22 mouse cellular contexts compared by ENCODE assay signal in the genomic region with DNA sequence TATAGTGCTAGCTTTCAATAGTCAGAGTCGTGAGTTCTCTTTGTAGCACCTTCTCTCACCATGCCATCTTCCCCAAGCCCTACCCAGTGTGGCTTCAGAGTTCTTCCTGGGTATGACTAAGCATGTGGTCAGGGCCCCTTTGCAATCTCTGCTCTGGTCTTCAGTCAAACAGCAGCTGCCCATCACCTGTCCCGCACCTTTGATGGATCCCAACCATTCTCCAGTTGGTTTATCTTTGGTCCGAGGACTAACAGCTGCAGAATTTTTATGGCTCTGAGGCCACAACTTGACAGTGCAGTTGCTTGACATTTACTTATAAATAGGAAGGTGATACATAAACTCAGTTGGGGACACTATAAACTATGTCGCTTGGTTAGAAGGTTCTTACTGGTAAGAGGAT. TPM values are rescaled to one million over a fixed set of nuclear protein-coding genes. Genes with fewer than 3 reads are reported as not detected.
"Had no signal": no experiment of that assay in that cellular context is flagged by ENCODE, and none has a peak within 500 bp of the region (broad histone marks: within the 10 kb centered on the region; RNA-seq: fewer than 3 reads in every experiment).

No protein-coding gene starts in this region.

- H3K4me3 ChIP-seq: midbrain, embryonic 10.5 days; midbrain, embryonic 12.5 days; neural tube, embryonic 12.5 days; stomach, embryonic 15.5 days had no signal

- H3K9me3 ChIP-seq: midbrain, embryonic 10.5 days; midbrain, embryonic 12.5 days; neural tube, embryonic 12.5 days; stomach, embryonic 15.5 days had no signal

- H3K27me3 ChIP-seq: midbrain, embryonic 12.5 days; neural tube, embryonic 12.5 days; stomach, embryonic 15.5 days had no signal

- H3K9ac ChIP-seq: lung, embryonic 14.5 days; midbrain, embryonic 12.5 days; neural tube, embryonic 12.5 days; stomach, embryonic 15.5 days had no signal

- ATAC-seq: midbrain, embryonic 16.5 days had no signal

- H3K36me3 ChIP-seq: midbrain, embryonic 10.5 days; midbrain, embryonic 12.5 days; neural tube, embryonic 12.5 days; stomach, embryonic 15.5 days had no signal

- DNase-seq: lung, adult 18-20 months; lung, embryonic 14.5 days; lung, postnatal 10 days; lung, postnatal 4 days; midbrain, embryonic 14.5 days; right cerebral cortex, postnatal 25 days; right cerebral cortex, postnatal 4 days; thymus, adult 2 months; thymus, postnatal 25 days; thymus, postnatal 4 days had no signal

- H3K4me2 ChIP-seq: lung, embryonic 14.5 days; midbrain, embryonic 12.5 days; neural tube, embryonic 12.5 days; stomach, embryonic 15.5 days had no signal

- H3K27ac ChIP-seq: midbrain, embryonic 10.5 days; midbrain, embryonic 12.5 days; neural tube, embryonic 12.5 days; stomach, embryonic 15.5 days; stomach, postnatal 0 days had no signal

- H3K4me1 ChIP-seq: midbrain, embryonic 10.5 days; midbrain, embryonic 12.5 days; neural tube, embryonic 12.5 days; stomach, embryonic 15.5 days had no signal

RNA-seq across cellular contexts. Expression of a gene that starts 9.8 kb away (rescaled TPM):
- total RNA-seq: megakaryocyte, adult 5-6 weeks; megakaryocyte-erythroid progenitor cell, adult 5-6 weeks; neutrophil, adult 5-6 weeks had no signal
- polyA plus RNA-seq: liver, embryonic 16.5 days; lung, embryonic 14.5 days; lung, embryonic 16.5 days; midbrain, embryonic 10.5 days; midbrain, embryonic 12.5 days; midbrain, embryonic 14.5 days; midbrain, embryonic 16.5 days; neural tube, embryonic 12.5 days; spleen, adult 2 months; stomach, embryonic 15.5 days; stomach, postnatal 0 days had no signal

RNA-seq across cellular contexts. Expression of a gene that starts 50.5 kb away (rescaled TPM):
- total RNA-seq: megakaryocyte, adult 5-6 weeks; megakaryocyte-erythroid progenitor cell, adult 5-6 weeks had no signal

RNA-seq across cellular contexts. Expression of a gene that starts 54.5 kb away (rescaled TPM):
- total RNA-seq: megakaryocyte, adult 5-6 weeks; megakaryocyte-erythroid progenitor cell, adult 5-6 weeks; neutrophil, adult 5-6 weeks had no signal
- polyA plus RNA-seq: liver, embryonic 16.5 days; lung, embryonic 14.5 days; midbrain, embryonic 12.5 days; neural tube, embryonic 12.5 days; spleen, adult 2 months; thymus, adult 2 months had no signal
